Mouse (Mus musculus) T-helper 17 cell (primary cell): ENCODE data around the gene A030003K21Rik.
"Not testable (repeated sequence)": the region's sequence is repeated elsewhere in the genome, so short reads cannot be mapped to it uniquely, and the experiment has no call there.

ENCODE experiments used
- in situ Hi-C, 2 experiments: fragments of 300-600 bp; cut with MboI, MseI; formaldehyde crosslinking; loops; 1 replicate in 1 of 2; 2 replicates in 1 of 2; pipeline ENCODE4 v1.15.1; 2025; ENCODE audit warnings: high pct_unique_total_duplicates in 2 of 2

Gene A030003K21Rik

GRCm38 (mm10) chr1:82913434-82913833, 29.8 kb downstream of the A030003K21Rik start:
- in situ Hi-C loops = not testable (repeated sequence)

- in situ Hi-C loops = no loop called here
Measured at GRCm38 (mm10) chr1:82913025-82913424, 30.2 kb downstream of the A030003K21Rik start, which contains the start of gene A030005L19Rik. Gene A030005L19Rik (plus strand): TSS chr1:82913325.

GRCm38 (mm10) chr1:82905886-82906285, 37.3 kb downstream of the A030003K21Rik start:
- in situ Hi-C loops = no loop called here

- in situ Hi-C loops = no loop called here
Measured at GRCm38 (mm10) chr1:82901201-82901600, 42.0 kb downstream of the A030003K21Rik start.

DNA sequence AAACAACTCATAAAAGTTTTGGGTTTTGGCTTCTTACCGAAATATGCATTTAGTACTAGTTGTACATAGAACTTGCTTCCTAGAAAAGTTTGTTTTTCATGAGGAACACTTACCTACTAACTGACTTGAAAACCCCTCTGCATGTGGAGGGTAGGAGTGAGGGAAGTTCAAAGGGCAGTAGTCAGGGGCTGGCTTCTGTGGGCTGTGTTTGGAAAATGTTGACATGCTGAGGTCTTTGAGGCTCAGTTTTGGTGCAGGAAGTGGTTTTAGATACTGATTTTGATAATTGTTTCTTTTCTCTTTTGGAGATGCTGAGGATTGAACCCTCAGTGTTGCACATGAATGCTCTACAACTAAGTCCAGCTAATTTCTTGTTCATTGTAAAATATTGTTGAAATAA, 42.6 kb downstream of the A030003K21Rik start:
- in situ Hi-C loops = no loop called here

DNA sequence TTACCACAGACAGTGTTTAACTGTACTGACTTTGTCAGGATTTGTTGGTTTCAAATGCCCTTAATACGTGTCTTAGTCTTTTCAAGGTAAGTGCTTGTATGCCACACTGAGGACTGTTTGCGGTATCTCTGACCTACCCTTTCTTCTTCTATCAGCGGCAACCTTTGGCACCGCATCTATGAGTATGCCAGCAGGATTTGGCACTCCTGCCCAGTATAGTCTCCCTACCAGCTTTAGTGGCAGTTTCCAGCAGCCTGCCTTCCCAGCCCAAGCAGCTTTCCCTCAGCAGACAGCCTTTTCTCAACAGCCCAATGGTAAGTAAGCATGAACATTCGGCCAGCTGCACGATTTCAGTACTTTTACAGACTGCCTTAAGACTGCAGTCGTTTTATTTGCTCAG, 49.9 kb downstream of the A030003K21Rik start:
- in situ Hi-C loops = no loop called here
